ENCODE assay signal across 19 mouse cellular contexts in genomic region chr9:77955964-77956363, GRCm38 (mm10). TPM values are rescaled to one million over a fixed set of nuclear protein-coding genes. Genes with fewer than 3 reads are reported as not detected.
DNase-seq lines count a peak whose midpoint lies in the region; ATAC-seq and TF ChIP-seq lines count a peak whose summit lies in the region.
"Had no signal": no experiment of that assay in that cellular context is flagged by ENCODE, and none has a peak within 500 bp of the region (broad histone marks: within the 10 kb centered on the region; RNA-seq: fewer than 3 reads in every experiment).

No protein-coding gene starts in this region.

- peak overlapping the region; percentile 16 for H3K4me3 ChIP-seq in lung, adult 2 months (replicated peaks; ENCODE audit: extremely low read depth, low read depth, low read length)
- H3K4me3 ChIP-seq: embryonic facial prominence, embryonic 10.5 days; embryonic facial prominence, embryonic 12.5 days; forebrain, embryonic 10.5 days; forebrain, embryonic 12.5 days had no signal

- no peak for TF ChIP-seq CTCF in lung, adult 2 months (IDR thresholded peaks at IDR 0.05; ENCODE audit: insufficient read depth, low read length)

- no peak for TF ChIP-seq POLR2A in lung, adult 2 months (IDR thresholded peaks at IDR 0.05; ENCODE audit: borderline replicate concordance, extremely low read depth, low read depth, low read length)

- WGBS in lung, adult 2 months: 42% methylated on average over 8 of the region's 8 CpGs

- ATAC-seq in erythroid progenitor cell, adult 5-6 weeks (replicated peaks; ENCODE audit: low FRiP score, poor library complexity, severe bottlenecking): no peak
- ATAC-seq: activated CD4-positive, CD25-positive, alpha-beta regulatory T cell, adult 4 months; forebrain, embryonic 14.5 days; forebrain, embryonic 16.5 days; Patski had no signal

- no peak for DNase-seq in lung, adult 2 months
- DNase-seq in lung, postnatal 14 days: no peak
- peak; percentile 51 for DNase-seq in lung, postnatal 36 days
- DNase-seq in lung, postnatal 25 days (ENCODE audit: low spot score): no peak
- DNase-seq: adrenal gland, adult 8-10 months; cerebellum, adult 11-12 months; cerebellum, adult 2 months; cerebellum, adult 9-10 months; cerebellum, postnatal 10 days; cerebellum, postnatal 25 days had no signal

- H3K4me1 ChIP-seq in lung, adult 2 months (ENCODE audit: control insufficient read depth, insufficient read depth, low read length): peaks cover 43% of the 10 kb centered on the region

RNA-seq across cellular contexts. Expression of gene Elovl5, which starts 38.8 kb away (rescaled TPM):
- 102 and 155 TPM in 2 replicates for polyA plus RNA-seq in lung, adult 2 months (2012; rRNA removed)
- total RNA-seq in erythroid progenitor cell, adult 5-6 weeks (2015; ENCODE audit: low replicate concordance): 10.5 and 16.2 TPM in 2 replicates
- 10.4 and 10.9 TPM in 2 replicates for total RNA-seq in erythroid progenitor cell, adult 5-6 weeks (2017; ENCODE audit: low replicate concordance)
